Mouse (Mus musculus) midbrain, postnatal 0 days (tissue): ENCODE data around the gene Rlim. TPM values are rescaled to one million over a fixed set of nuclear protein-coding genes. Genes with fewer than 3 reads are reported as not detected.
A peak's percentile ranks its signal among the peaks of the same experiment; 100 is the strongest.

ENCODE experiments used
- ATAC-seq: fragments of 200-750 bp; cut with Nextera tagmentation; 2 replicates; pipeline ENCODE4 v1.8.0; 2017; ENCODE audit warnings: moderate number of reproducible peaks, mild to moderate bottlenecking, moderate TSS enrichment, moderate library complexity; ENCODE audit not compliant: low FRiP score
- DNase-seq: peaks from one replicate; pipeline ENCODE4 v3.0.0-alpha.2; 2015; ENCODE audit warnings: low spot score
- H3K27ac ChIP-seq: fragments of 300-500 bp; sonication (generic); 2 replicates; pipeline ENCODE4 v1.5.1; 2014; ENCODE audit warnings: low read depth, mild to moderate bottlenecking, low read length, mixed read lengths
- H3K27me3 ChIP-seq: fragments of 300-500 bp; sonication (generic); 2 replicates; pipeline ENCODE4 v1.6.1; 2014; ENCODE audit warnings: low read length, control low read depth, mixed read lengths; ENCODE audit not compliant: insufficient read depth
- H3K36me3 ChIP-seq: fragments of 300-500 bp; sonication (generic); 2 replicates; pipeline ENCODE4 v1.6.1; 2014; ENCODE audit warnings: low read length, control low read depth, mixed read lengths; ENCODE audit not compliant: insufficient read depth
- H3K4me1 ChIP-seq: fragments of 300-500 bp; sonication (generic); 2 replicates; pipeline ENCODE4 v1.6.1; 2014; ENCODE audit warnings: mild to moderate bottlenecking, control low read depth, antibody characterized with exemption, low read length, mixed read lengths; ENCODE audit not compliant: insufficient read depth
- H3K4me2 ChIP-seq: fragments of 300-500 bp; sonication (generic); 2 replicates; pipeline ENCODE4 v1.6.1; 2014; ENCODE audit warnings: low read depth, mild to moderate bottlenecking, low read length, mixed read lengths; ENCODE audit not compliant: poor library complexity, severe bottlenecking
- H3K4me3 ChIP-seq: fragments of 300-500 bp; sonication (generic); 2 replicates; pipeline ENCODE4 v1.5.1; 2014; ENCODE audit warnings: low read depth, mild to moderate bottlenecking, low read length, moderate library complexity
- H3K9ac ChIP-seq: fragments of 300-500 bp; sonication (generic); replicated peaks from 2 replicates; pipeline ENCODE4 v1.6.1; 2014; ENCODE audit warnings: mild to moderate bottlenecking, low read length, moderate library complexity, mixed read lengths; ENCODE audit not compliant: poor library complexity, severe bottlenecking
- H3K9me3 ChIP-seq: fragments of 300-500 bp; sonication (generic); 2 replicates; pipeline ENCODE4 v1.6.1; 2016; ENCODE audit warnings: low read length, control low read depth
- CTCF ChIP-seq: IDR thresholded peaks from 2 replicates; pipeline ENCODE4 v1.5.1; 2016; ENCODE audit warnings: antibody characterized with exemption, mild to moderate bottlenecking
- WGBS: fragments of 180-500 bp; shearing (Covaris S2); extraction: QIAGEN DNeasy Blood & Tissue Kit; methylation state at CpG from one replicate; pipeline ENCODE4 v1.1.7; 2014; 5-methylcytosine and 5-hydroxymethylcytosine counted together
- polyA plus RNA-seq: library from polyadenylated mRNA; unstranded; fragments of >200 nt; fragmentation: Nextera tagmentation; extraction: Ambion mirVana; gene quantifications from 2 replicates; pipeline ENCODE4 v1.2.1, GENCODE M21; 2015
- total RNA-seq: library from RNA; depleted of rRNA; stranded (reverse); fragments of >200 nt; gene quantifications from 2 replicates; pipeline ENCODE4 v1.2.3, GENCODE M21; 2014; rRNA removed

The Rlim gene
- total and polyA plus RNA-seq, 2 experiments from 2014 or later = 20.1 to 37.7 TPM

DNA sequence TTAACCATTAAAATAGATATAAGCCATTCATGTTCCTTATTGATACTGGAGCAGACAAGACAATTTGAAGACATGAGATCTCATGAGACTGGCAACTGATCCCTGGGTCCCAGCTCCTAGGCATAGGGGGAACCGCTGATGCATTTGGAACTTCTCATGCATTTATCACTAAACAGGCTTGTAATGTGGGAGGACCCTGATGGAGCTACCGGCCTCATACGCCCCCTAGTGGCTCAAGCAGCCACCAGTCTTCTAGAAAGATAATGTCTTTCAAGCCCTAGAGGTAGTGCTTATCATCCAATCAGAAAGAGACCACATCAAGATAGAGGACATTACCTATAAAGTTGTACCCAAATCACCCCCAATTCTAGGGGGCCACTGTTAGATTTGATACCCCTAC lies 66.3 kb downstream of the Rlim start:
- no peaks in the 10 kb centered on the region for H3K4me1 ChIP-seq
- no peak overlapping the region for H3K4me3 ChIP-seq
- H3K27ac ChIP-seq = no peak overlapping the region
- H3K9ac ChIP-seq = no peak overlapping the region
- 12% methylated on average over 3 of the region's 3 CpGs for WGBS
- peak; percentile 48 for DNase-seq
- TF ChIP-seq CTCF = peak; percentile 61
- ATAC-seq = no peak
- H3K27me3 ChIP-seq = peaks cover 17% of the 10 kb centered on the region
- no peaks in the 10 kb centered on the region for H3K9me3 ChIP-seq
- no peak overlapping the region for H3K4me2 ChIP-seq
- H3K36me3 ChIP-seq = no peaks in the 10 kb centered on the region

Other genes starting within 250 kb of the Rlim start
- 42.4 and 48.4 TPM in 2 replicates for gene Slc16a2, start 159.3 kb downstream of the Rlim start, total RNA-seq
- 25.3 and 25.9 TPM in 2 replicates for gene Slc16a2, start 159.3 kb downstream of the Rlim start, polyA plus RNA-seq
- 64.1 and 79.5 TPM in 2 replicates for gene Nexmif, start 219.9 kb upstream of the Rlim start, total RNA-seq
- 19.6 and 26.7 TPM in 2 replicates for gene Nexmif, start 219.9 kb upstream of the Rlim start, polyA plus RNA-seq